ENCODE assay signal across 8 mouse cellular contexts in genomic region chr14:54652787-54653186, GRCm38 (mm10). TPM values are rescaled to one million over a fixed set of nuclear protein-coding genes. Genes with fewer than 3 reads are reported as not detected.
DNase-seq lines count a peak whose midpoint lies in the region; ATAC-seq lines count a peak whose summit lies in the region.

No protein-coding gene starts in this region.

- H3K9me3 ChIP-seq in lung, embryonic 16.5 days (ENCODE audit: control insufficient read depth, low read length) = no peaks in the 10 kb centered on the region
- no peaks in the 10 kb centered on the region for H3K9me3 ChIP-seq in embryonic facial prominence, embryonic 14.5 days (ENCODE audit: control insufficient read depth, low read length)
- H3K9me3 ChIP-seq in limb, embryonic 10.5 days (replicated peaks) = no peaks in the 10 kb centered on the region
- H3K9me3 ChIP-seq in stomach, embryonic 14.5 days (ENCODE audit: control insufficient read depth, low read depth, low read length) = no peaks in the 10 kb centered on the region

- 0% methylated on average over 7 of the region's 7 CpGs for WGBS in lung, embryonic 16.5 days
- WGBS in embryonic facial prominence, embryonic 14.5 days = 0% methylated on average over 7 of the region's 7 CpGs
- WGBS in limb, embryonic 10.5 days = 2% methylated on average over 7 of the region's 7 CpGs
- under 1% methylated on average over 6 of the region's 7 CpGs for WGBS in stomach, embryonic 14.5 days

- no peaks in the 10 kb centered on the region for H3K27me3 ChIP-seq in lung, embryonic 16.5 days (ENCODE audit: control insufficient read depth, insufficient read depth, low read depth, low read length)
- no peaks in the 10 kb centered on the region for H3K27me3 ChIP-seq in embryonic facial prominence, embryonic 14.5 days (replicated peaks; ENCODE audit: control insufficient read depth, insufficient read depth, low read length)
- no peaks in the 10 kb centered on the region for H3K27me3 ChIP-seq in limb, embryonic 10.5 days (ENCODE audit: low read depth, poor library complexity, severe bottlenecking)
- H3K27me3 ChIP-seq in stomach, embryonic 14.5 days (ENCODE audit: control insufficient read depth, insufficient read depth, low read length) = no peaks in the 10 kb centered on the region

- peaks cover 41% of the 10 kb centered on the region for H3K36me3 ChIP-seq in lung, embryonic 16.5 days (ENCODE audit: control insufficient read depth, insufficient read depth, low read length)
- H3K36me3 ChIP-seq in embryonic facial prominence, embryonic 14.5 days (ENCODE audit: control insufficient read depth, insufficient read depth, low read length) = peaks cover 76% of the 10 kb centered on the region
- H3K36me3 ChIP-seq in limb, embryonic 10.5 days = peaks cover 87% of the 10 kb centered on the region
- peaks cover 58% of the 10 kb centered on the region for H3K36me3 ChIP-seq in stomach, embryonic 14.5 days (ENCODE audit: control insufficient read depth, insufficient read depth, low read length)

- H3K4me3 ChIP-seq in lung, embryonic 16.5 days (ENCODE audit: low read length) = peak overlapping the region; percentile 64
- H3K4me3 ChIP-seq in embryonic facial prominence, embryonic 14.5 days (ENCODE audit: low read depth, low read length) = peak overlapping the region; percentile 64
- H3K4me3 ChIP-seq in limb, embryonic 10.5 days = peak overlapping the region; percentile 77
- peak overlapping the region; percentile 57 for H3K4me3 ChIP-seq in stomach, embryonic 14.5 days (ENCODE audit: low read depth, low read length)

- ATAC-seq in lung, embryonic 16.5 days (ENCODE audit: low read depth) = no peak
- ATAC-seq in embryonic facial prominence, embryonic 14.5 days (ENCODE audit: low read depth) = no peak
- no peak for ATAC-seq in stomach, embryonic 14.5 days (ENCODE audit: insufficient number of reproducible peaks, insufficient read depth, low FRiP score, low read depth)

- peaks cover 18% of the 10 kb centered on the region for H3K4me1 ChIP-seq in lung, embryonic 16.5 days (replicated peaks; ENCODE audit: control insufficient read depth, insufficient read depth, low read length)
- H3K4me1 ChIP-seq in embryonic facial prominence, embryonic 14.5 days (ENCODE audit: control insufficient read depth, insufficient read depth, low read length) = peaks cover 10% of the 10 kb centered on the region; the same call in 1 of the 2 replicates
- H3K4me1 ChIP-seq in limb, embryonic 10.5 days = peaks cover 41% of the 10 kb centered on the region
- peaks cover 15% of the 10 kb centered on the region; the same call in 1 of the 2 replicates for H3K4me1 ChIP-seq in stomach, embryonic 14.5 days (ENCODE audit: control insufficient read depth, insufficient read depth, low read length)

- H3K4me2 ChIP-seq in lung, embryonic 16.5 days (ENCODE audit: low read depth, low read length) = peak overlapping the region; percentile 81
- H3K4me2 ChIP-seq in embryonic facial prominence, embryonic 14.5 days (ENCODE audit: low read depth, low read length) = peak overlapping the region; percentile 73
- H3K4me2 ChIP-seq in stomach, embryonic 14.5 days (replicated peaks; ENCODE audit: low read depth, low read length) = peak overlapping the region; percentile 60

- peak overlapping the region; percentile 81 for H3K9ac ChIP-seq in lung, embryonic 16.5 days (ENCODE audit: low read length)
- H3K9ac ChIP-seq in embryonic facial prominence, embryonic 14.5 days (ENCODE audit: low read depth, low read length) = peak overlapping the region; percentile 81
- peak overlapping the region; percentile 63 for H3K9ac ChIP-seq in stomach, embryonic 14.5 days (replicated peaks; ENCODE audit: low read depth, low read length)

- H3K27ac ChIP-seq in lung, embryonic 16.5 days (ENCODE audit: low read length) = peak overlapping the region; percentile 58
- peak overlapping the region; percentile 81 for H3K27ac ChIP-seq in embryonic facial prominence, embryonic 14.5 days (replicated peaks; ENCODE audit: low read depth, low read length)
- H3K27ac ChIP-seq in limb, embryonic 10.5 days = peak overlapping the region; percentile 91
- H3K27ac ChIP-seq in stomach, embryonic 14.5 days (ENCODE audit: low read length) = 0 out of 2 replicates have a peak overlapping the region, but pooled peaks have one; percentile 76

- DNase-seq in lung, postnatal 14 days = no peak
- no peak for DNase-seq in embryonic facial prominence, embryonic 14.5 days (ENCODE audit: low spot score)
- DNase-seq in limb, embryonic 10.5 days (ENCODE audit: low spot score) = no peak
- no peak for DNase-seq in left cerebral cortex, adult 8-10 months (ENCODE audit: low spot score in 2 of 2)
- no peak for DNase-seq in lung, postnatal 36 days
- no peak for DNase-seq in spleen, postnatal 4 days (ENCODE audit: low spot score in 2 of 2)

RNA-seq across cellular contexts. Expression of gene Cdh24, which starts 11.6 kb away (rescaled TPM):
- polyA plus RNA-seq in lung, embryonic 16.5 days (2015; fragmentation: Nextera tagmentation; extraction: Ambion mirVana) = 2.1 and 2.8 TPM in 2 replicates
- 3.9 and 4.5 TPM in 2 replicates for polyA plus RNA-seq in embryonic facial prominence, embryonic 14.5 days (2014; fragmentation: Nextera tagmentation; extraction: Ambion mirVana)
- 7.1 and 8.1 TPM in 2 replicates for polyA plus RNA-seq in limb, embryonic 10.5 days (2016; fragmentation: Nextera tagmentation; extraction: Ambion mirVana)
- 4.5 and 5.1 TPM in 2 replicates for polyA plus RNA-seq in stomach, embryonic 14.5 days (2014; fragmentation: Nextera tagmentation; extraction: Ambion mirVana)
- 1 to 10 TPM; 7.5 to 8.1 (median 7.8) TPM for total RNA-seq in left cerebral cortex, adult 8-10 months (2022)

RNA-seq across cellular contexts. Expression of gene Gm17606, which starts 12.0 kb away (rescaled TPM):
- not detected in 2 replicates for polyA plus RNA-seq in lung, embryonic 16.5 days (2015; fragmentation: Nextera tagmentation; extraction: Ambion mirVana)
- polyA plus RNA-seq in embryonic facial prominence, embryonic 14.5 days (2014; fragmentation: Nextera tagmentation; extraction: Ambion mirVana) = not detected in 2 replicates
- polyA plus RNA-seq in limb, embryonic 10.5 days (2016; fragmentation: Nextera tagmentation; extraction: Ambion mirVana) = not detected in 2 replicates
- not detected in 2 replicates for polyA plus RNA-seq in stomach, embryonic 14.5 days (2014; fragmentation: Nextera tagmentation; extraction: Ambion mirVana)
- total RNA-seq in left cerebral cortex, adult 8-10 months (2022) = not detected

RNA-seq across cellular contexts. Expression of gene Psmb11, which starts 31.6 kb away (rescaled TPM):
- 1.2 and 4.3 TPM in 2 replicates for polyA plus RNA-seq in lung, embryonic 16.5 days (2015; fragmentation: Nextera tagmentation; extraction: Ambion mirVana)
- polyA plus RNA-seq in embryonic facial prominence, embryonic 14.5 days (2014; fragmentation: Nextera tagmentation; extraction: Ambion mirVana) = 0.16 TPM in 1 of 2 replicates, not detected in the other
- 0.13 and 0.14 TPM in 2 replicates for polyA plus RNA-seq in limb, embryonic 10.5 days (2016; fragmentation: Nextera tagmentation; extraction: Ambion mirVana)
- 0.06 TPM in 1 of 2 replicates, not detected in the other for polyA plus RNA-seq in stomach, embryonic 14.5 days (2014; fragmentation: Nextera tagmentation; extraction: Ambion mirVana)
- under 1 TPM in 3 of 4 experiments, not detected in 1; 0.14 to 0.63 (median 0.14) TPM for total RNA-seq in left cerebral cortex, adult 8-10 months (2022)

RNA-seq across cellular contexts. Expression of gene 1700123O20Rik, which starts 33.2 kb away (rescaled TPM):
- 73.4 and 78.9 TPM in 2 replicates for polyA plus RNA-seq in lung, embryonic 16.5 days (2015; fragmentation: Nextera tagmentation; extraction: Ambion mirVana)
- polyA plus RNA-seq in embryonic facial prominence, embryonic 14.5 days (2014; fragmentation: Nextera tagmentation; extraction: Ambion mirVana) = 70.7 and 84.9 TPM in 2 replicates
- polyA plus RNA-seq in limb, embryonic 10.5 days (2016; fragmentation: Nextera tagmentation; extraction: Ambion mirVana) = 112 and 116 TPM in 2 replicates
- 82.9 and 88.9 TPM in 2 replicates for polyA plus RNA-seq in stomach, embryonic 14.5 days (2014; fragmentation: Nextera tagmentation; extraction: Ambion mirVana)
- 10 to 100 TPM; 17.0 to 22.4 (median 19.2) TPM for total RNA-seq in left cerebral cortex, adult 8-10 months (2022)

RNA-seq across cellular contexts. Expression of gene Acin1, which starts 33.9 kb away (rescaled TPM):
- 106 and 116 TPM in 2 replicates for polyA plus RNA-seq in lung, embryonic 16.5 days (2015; fragmentation: Nextera tagmentation; extraction: Ambion mirVana)
- polyA plus RNA-seq in embryonic facial prominence, embryonic 14.5 days (2014; fragmentation: Nextera tagmentation; extraction: Ambion mirVana) = 99.4 and 101 TPM in 2 replicates
- 142 and 144 TPM in 2 replicates for polyA plus RNA-seq in limb, embryonic 10.5 days (2016; fragmentation: Nextera tagmentation; extraction: Ambion mirVana)
- polyA plus RNA-seq in stomach, embryonic 14.5 days (2014; fragmentation: Nextera tagmentation; extraction: Ambion mirVana) = 145 and 147 TPM in 2 replicates
- 100 to 1,000 TPM; 154 to 188 (median 170) TPM for total RNA-seq in left cerebral cortex, adult 8-10 months (2022)
